Mouse (Mus musculus): Measurements from ENCODE around the gene Eps8. TPM values are rescaled to one million over a fixed set of nuclear protein-coding genes. Genes with fewer than 3 reads are reported as not detected.
A peak's percentile ranks its signal among the peaks of the same experiment; 100 is the strongest.

The Eps8 gene
- total RNA-seq (2021) = 10 to 100 TPM; 19.7 to 20.6 TPM
- long read RNA-seq, experiment 1, full-length matches to known transcripts = 13 of 16 reads
- long read RNA-seq, experiment 1, partial matches to known transcripts = 1 of 16 reads
- long read RNA-seq, experiment 1, other reads (novel, unspliced or antisense) = 2 of 16 reads
- long read RNA-seq, experiment 2, full-length matches to known transcripts = 17 of 24 reads
- long read RNA-seq, experiment 2, partial matches to known transcripts = 2 of 24 reads
- long read RNA-seq, experiment 2, other reads (novel, unspliced or antisense) = 5 of 24 reads

GRCm38 (mm10) chr6:137654776-137655175 is at the start of gene Eps8:
TSS of gene Eps8 (minus strand) at chr6:137654876.
- DNase-seq = no peak
- intact Hi-C loops (cut with DNase I) = no loop called here

GRCm38 (mm10) chr6:137703431-137703830 is 48.8 kb upstream of the Eps8 start:
- no peak for DNase-seq
- intact Hi-C loops (cut with DNase I) = loop anchor here (5.0 kb wide), 1 partner anchor 36 kb away; no protein-coding TSS in a partner anchor

GRCm38 (mm10) chr6:137702918-137703317 is 48.2 kb upstream of the Eps8 start:
- intact Hi-C loops (cut with DNase I) = loop anchor here (5.0 kb wide), 1 partner anchor 36 kb away; no protein-coding TSS in a partner anchor
- DNase-seq = peak; percentile 28 to 43

- no peak for DNase-seq
- intact Hi-C loops (cut with DNase I) = loop anchor here (5.0 kb wide), 1 partner anchor 35 kb away; no protein-coding TSS in a partner anchor
Observed at GRCm38 (mm10) chr6:137702186-137702585, 47.5 kb upstream of the Eps8 start.

- DNase-seq = no peak
- intact Hi-C loops (cut with DNase I) = no loop called here
Observed at GRCm38 (mm10) chr6:137699434-137699833, 44.8 kb upstream of the Eps8 start.

GRCm38 (mm10) chr6:137696445-137697204 is 41.9 kb upstream of the Eps8 start:
- intact Hi-C loops (cut with DNase I) = no loop called here
- no peak for DNase-seq

GRCm38 (mm10) chr6:137695046-137695445 is 40.4 kb upstream of the Eps8 start:
- intact Hi-C loops (cut with DNase I) = no loop called here

GRCm38 (mm10) chr6:137694310-137694709 is 39.6 kb upstream of the Eps8 start:
- no peak for DNase-seq
- intact Hi-C loops (cut with DNase I) = no loop called here

More at GRCm38 (mm10) chr6:137695046-137695445, 40.4 kb upstream of the Eps8 start:
- DNase-seq = no peak

GRCm38 (mm10) chr6:137690550-137691119 is 36.0 kb upstream of the Eps8 start:
- peak; percentile 27 to 28 for DNase-seq
- intact Hi-C loops (cut with DNase I) = no loop called here

- intact Hi-C loops (cut with DNase I) = no loop called here
Observed at GRCm38 (mm10) chr6:137688506-137689105, 33.9 kb upstream of the Eps8 start.

GRCm38 (mm10) chr6:137688079-137688478 is 33.4 kb upstream of the Eps8 start:
- no peak for DNase-seq
- intact Hi-C loops (cut with DNase I) = no loop called here

More at GRCm38 (mm10) chr6:137688506-137689105, 33.9 kb upstream of the Eps8 start:
- DNase-seq = no peak

- no peak for DNase-seq
- intact Hi-C loops (cut with DNase I) = no loop called here
Observed at GRCm38 (mm10) chr6:137687667-137688066, 33.0 kb upstream of the Eps8 start.

- no peak for DNase-seq
- intact Hi-C loops (cut with DNase I) = no loop called here
Observed at GRCm38 (mm10) chr6:137682629-137683028, 28.0 kb upstream of the Eps8 start.

- intact Hi-C loops (cut with DNase I) = no loop called here
- no peak for DNase-seq
Observed at GRCm38 (mm10) chr6:137681000-137681399, 26.3 kb upstream of the Eps8 start.

GRCm38 (mm10) chr6:137676581-137676980 is 21.9 kb upstream of the Eps8 start:
- intact Hi-C loops (cut with DNase I) = no loop called here
- DNase-seq = no peak

GRCm38 (mm10) chr6:137675556-137675955 is 20.9 kb upstream of the Eps8 start:
- intact Hi-C loops (cut with DNase I) = no loop called here

GRCm38 (mm10) chr6:137673301-137673700 is 18.6 kb upstream of the Eps8 start:
- intact Hi-C loops (cut with DNase I) = no loop called here

More at GRCm38 (mm10) chr6:137675556-137675955, 20.9 kb upstream of the Eps8 start:
- DNase-seq = no peak

GRCm38 (mm10) chr6:137671561-137671960 is 16.9 kb upstream of the Eps8 start:
- no peak for DNase-seq
- intact Hi-C loops (cut with DNase I) = no loop called here

More at GRCm38 (mm10) chr6:137673301-137673700, 18.6 kb upstream of the Eps8 start:
- no peak for DNase-seq

GRCm38 (mm10) chr6:137670820-137671219 is 16.1 kb upstream of the Eps8 start:
- intact Hi-C loops (cut with DNase I) = no loop called here
- no peak for DNase-seq

GRCm38 (mm10) chr6:137669876-137670275 is 15.2 kb upstream of the Eps8 start:
- no peak for DNase-seq
- intact Hi-C loops (cut with DNase I) = loop anchor here (5.0 kb wide), 1 partner anchor 32 kb away; no protein-coding TSS in a partner anchor

GRCm38 (mm10) chr6:137669433-137669832 is 14.8 kb upstream of the Eps8 start:
- intact Hi-C loops (cut with DNase I) = loop anchor here (5.0 kb wide), 1 partner anchor 33 kb away; no protein-coding TSS in a partner anchor
- DNase-seq = no peak
